Mouse (Mus musculus): Measurements from ENCODE around the gene Cbx7.
"Not testable (repeated sequence)": the region's sequence is repeated elsewhere in the genome, so short reads cannot be mapped to it uniquely, and the experiment has no call there.

Cbx7 gene

DNA sequence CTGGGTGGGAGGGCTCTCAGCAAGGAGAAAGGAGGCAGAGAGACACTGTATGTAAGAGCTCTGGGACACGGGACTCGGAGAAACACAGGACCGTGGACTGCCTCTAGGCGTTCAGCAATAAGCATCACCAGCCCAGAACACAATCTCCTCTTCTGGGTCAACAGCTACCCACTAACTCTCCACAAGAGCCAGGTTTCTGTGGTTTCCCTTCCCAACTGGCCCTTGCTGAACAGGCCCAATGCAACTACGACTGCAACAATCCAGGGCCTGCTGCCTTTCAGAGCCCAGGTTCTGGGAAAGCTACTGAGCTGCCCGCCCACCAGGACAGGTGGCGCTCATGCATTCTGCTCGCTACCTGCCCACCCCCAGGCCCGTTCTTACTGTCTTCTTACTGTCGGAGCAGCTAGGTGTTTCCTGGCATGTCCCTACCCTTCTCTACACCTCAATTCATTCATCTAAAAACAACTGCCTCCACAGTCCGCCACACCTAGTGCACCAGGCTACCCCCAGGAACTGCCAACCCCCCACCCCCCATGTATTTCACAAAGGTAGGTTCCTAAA is 44.0 kb downstream of the Cbx7 start:
- DNase-seq (ENCODE audit: low spot score) = no peak

DNA sequence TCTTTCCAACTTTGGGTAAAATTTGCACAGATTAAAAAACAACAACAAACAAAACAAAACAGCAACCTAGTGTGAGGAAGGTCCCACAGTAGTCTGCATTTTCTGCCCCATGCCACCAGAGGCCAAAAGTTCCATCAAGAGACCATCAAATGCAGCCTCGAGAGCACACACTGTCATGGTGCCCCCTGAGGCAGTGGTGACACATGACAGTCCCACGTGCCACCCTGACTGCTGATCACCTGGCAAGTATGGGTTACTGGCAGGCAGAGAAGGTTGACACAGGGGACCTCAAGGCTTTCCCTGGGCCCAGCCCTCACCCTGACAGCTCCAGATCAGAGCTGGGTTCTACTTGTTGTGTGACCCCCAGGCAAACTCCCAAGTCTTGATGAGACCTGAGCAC is 51.1 kb downstream of the Cbx7 start:
- no peak for DNase-seq (ENCODE audit: low spot score)

DNA sequence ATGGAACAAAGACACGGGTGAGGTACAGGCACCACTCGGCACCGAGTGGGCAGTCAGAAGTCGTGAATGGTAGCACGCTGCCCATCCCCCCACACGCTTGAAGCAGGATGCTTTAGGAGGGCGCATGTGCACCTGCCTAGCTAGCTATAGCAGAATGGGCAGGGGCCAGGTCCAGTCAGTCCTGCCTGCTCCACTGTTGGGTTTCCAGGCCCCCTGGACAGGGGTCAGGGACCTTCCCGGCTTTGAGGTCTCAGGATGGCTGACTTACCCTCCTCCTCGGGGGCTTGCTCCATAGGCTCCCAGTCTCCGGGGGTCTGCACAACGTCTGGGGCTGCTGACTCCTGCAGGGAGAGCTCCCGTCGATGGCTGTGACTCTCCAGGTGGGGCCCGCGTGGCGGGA is 52.4 kb downstream of the Cbx7 start:
- DNase-seq (ENCODE audit: low spot score) = no peak

DNA sequence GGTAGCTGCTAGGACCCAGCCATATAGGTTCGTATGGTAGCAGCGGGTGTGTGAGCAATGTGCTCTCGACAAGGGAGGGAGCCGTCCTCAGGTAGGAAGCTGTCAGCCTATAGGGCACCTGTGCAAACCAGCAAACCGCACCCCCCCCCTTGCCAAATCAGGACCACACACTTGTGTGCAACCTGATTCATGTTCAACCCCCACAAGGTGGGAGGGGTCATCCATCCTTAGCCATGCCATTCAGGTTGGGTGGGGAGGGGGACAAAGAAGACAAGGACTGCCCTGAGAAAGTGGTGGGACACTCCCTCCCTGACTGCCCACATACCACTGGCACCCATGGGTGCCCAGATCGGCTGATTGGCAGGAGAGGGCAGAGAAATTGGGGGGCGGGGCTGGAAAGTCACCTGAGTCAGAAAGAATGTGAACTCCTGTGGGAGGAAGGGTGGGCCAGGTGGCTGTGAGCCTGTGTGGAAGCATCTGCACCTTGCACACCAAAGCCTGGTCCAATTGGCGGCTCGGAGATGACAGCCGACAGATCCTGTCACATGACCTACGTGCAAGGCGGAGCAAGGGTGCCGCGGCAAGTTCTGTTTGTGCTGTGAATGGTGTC is 53.7 kb downstream of the Cbx7 start:
- no peak for DNase-seq (ENCODE audit: low spot score)

DNA sequence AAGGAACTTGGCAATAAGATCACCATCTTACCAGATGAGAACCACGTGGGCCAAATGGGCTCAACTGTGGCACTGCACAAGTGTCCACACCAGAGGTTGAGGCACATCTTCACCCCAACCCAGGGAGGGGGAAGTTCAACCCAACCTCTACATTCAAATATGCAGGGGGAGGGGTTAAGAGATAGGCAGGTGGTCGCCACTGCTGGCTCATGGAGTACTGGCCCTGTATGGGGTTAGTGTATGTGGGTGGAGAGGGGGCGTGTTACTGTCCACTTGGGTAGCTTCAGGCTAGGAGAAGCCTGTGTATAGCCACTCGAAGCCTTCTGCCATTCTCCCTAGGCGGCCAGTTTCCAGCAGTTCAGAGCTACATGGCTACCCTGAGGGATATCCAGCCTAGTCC is 54.8 kb downstream of the Cbx7 start:
- DNase-seq (ENCODE audit: low spot score) = no peak

DNA sequence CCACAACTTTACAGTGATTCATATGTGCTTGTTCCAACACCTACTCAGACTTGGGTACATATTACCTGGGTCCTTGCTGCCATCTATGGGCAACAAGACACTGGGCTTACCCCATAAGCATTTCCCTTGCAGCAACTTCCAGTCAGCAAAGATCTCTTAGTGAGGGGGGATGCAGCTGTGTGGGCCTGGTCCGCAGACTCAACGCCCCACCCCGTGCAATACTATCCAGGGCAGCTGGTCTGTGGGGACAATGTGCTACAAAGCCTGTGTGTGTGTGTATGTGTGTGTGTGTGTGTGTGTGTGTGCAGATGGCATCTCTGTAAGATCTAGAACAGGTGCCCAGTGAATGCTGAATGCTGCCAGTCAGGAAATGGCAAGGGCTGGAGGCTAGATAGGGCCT is 56.6 kb downstream of the Cbx7 start:
- DNase-seq (ENCODE audit: low spot score) = no peak

DNA sequence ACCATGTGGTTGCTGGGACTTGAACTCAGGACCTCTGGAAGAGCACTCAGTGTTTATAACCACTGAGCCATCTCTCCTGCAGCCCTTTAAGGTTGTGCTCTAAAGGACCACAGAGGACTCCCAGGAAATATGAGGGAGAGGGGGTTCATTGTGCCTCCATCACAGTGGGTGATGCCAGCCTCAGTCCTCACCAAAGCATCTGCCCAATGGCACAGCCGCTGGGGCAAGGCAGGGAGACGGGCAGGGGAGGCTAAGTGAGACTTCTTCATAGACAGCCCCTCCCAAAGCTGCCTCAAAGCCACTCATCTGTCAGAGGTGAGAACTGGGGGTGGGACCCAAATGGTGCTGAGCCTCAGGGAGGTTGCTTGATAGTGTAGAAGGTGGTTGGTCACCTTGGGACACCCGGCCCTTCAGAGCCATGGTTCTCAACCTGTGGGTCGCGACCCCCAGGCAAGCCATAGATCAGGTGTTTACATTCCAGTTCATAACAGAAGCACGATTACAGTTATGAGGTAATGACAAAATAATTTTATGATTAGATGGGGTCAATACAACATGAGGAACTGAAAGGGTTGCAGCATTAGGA is 57.1 kb downstream of the Cbx7 start:
- no peak for DNase-seq (ENCODE audit: low spot score)

DNA sequence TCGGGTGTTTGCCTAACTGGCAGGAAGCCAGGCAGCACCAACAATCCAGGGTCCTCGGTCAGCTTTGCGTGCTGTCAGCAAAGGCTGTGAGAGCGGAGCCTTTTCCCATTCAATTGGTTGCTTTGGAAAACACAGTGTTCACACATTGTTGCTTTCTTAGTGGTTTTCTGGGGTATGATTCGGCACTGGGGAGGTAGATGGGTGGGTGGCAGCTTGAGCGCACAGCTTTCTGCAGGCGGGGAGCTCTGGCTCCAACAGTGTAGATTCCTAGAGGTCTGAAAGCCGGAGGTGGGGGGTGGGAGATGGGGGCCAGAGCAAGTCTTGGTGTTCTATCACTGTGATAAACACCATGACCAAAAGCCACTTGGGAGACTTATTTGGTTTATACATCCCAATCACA is 59.6 kb downstream of the Cbx7 start:
- DNase-seq (ENCODE audit: low spot score) = no peak

DNA sequence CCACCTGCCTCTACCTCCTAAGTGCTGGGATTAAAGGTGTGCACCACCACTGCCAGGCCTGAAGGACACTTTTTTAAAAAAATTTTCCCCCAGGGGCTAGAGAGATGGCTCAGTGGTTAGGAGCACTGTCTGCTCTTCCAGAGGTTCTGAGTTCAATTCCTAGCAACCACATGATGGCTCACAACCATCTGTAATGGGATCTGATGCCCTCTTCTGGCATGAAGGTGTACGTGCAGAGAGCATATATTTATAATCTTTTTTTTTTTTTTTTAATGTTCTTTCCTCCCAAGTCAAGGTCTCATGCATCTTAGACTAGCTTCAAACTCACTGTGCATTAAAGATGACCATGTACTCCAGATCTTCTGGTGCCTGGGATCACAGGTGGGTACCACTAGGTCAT is 60.1 kb downstream of the Cbx7 start:
- DNase-seq (ENCODE audit: low spot score) = not testable (repeated sequence)

DNA sequence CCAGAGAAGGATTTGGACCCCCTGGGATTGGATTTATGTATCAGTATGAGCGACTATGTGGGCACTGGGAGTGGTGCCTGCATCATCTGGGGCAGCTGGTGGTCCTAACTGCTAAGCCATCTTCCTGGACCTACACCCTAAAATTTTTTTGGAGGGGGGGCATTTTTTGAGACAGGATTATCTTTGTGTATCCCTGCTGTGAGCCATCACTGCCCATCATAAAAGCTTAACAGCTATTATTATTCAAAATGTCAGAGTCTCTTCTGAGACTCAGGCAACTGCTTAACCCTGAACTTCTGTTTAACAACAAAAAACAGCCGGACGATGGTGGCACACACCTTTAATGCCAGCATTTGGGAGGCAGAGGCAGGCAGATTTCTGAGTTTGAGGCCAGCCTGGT is 61.9 kb downstream of the Cbx7 start:
- not testable (repeated sequence) for DNase-seq (ENCODE audit: low spot score)

DNA sequence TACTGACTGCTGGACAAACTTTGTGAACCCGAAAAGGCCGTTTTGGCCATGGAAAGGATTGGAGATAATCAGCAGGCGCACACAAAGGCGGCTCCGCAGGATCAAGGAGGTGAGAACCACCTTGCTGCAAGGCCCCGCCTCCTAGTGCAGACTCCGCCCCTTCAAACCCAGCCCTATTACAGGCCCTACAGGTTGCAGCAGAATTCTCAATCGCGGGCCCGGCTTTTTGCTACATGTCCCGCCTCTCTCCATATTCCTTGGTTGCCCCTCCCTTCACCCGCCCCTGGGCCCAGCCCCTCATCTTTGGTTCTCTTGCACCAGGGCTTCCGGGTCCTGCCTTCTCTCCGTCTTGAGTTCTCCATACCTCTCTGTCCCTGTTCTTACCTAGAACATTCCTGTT is 64.1 kb downstream of the Cbx7 start:
- DNase-seq (ENCODE audit: low spot score) = no peak

DNA sequence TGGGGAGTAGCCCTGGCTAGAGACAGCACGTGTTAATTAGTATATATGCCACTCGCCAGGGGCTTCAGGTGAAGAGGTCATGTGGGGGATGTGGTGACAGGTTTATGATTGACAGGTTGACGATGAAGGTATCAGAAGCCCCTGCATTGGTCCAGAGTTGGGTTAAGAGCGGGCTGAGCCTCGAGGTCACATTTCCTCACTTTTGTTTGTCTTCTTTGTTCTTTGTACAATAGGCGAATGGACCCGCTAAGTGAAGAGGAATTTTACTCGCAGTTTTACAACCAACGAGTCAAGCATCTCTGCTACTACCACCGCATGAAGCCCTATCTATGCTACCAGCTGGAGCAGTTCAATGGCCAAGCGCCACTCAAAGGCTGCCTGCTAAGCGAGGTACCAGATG is 65.7 kb downstream of the Cbx7 start:
- no peak for DNase-seq (ENCODE audit: low spot score)

DNA sequence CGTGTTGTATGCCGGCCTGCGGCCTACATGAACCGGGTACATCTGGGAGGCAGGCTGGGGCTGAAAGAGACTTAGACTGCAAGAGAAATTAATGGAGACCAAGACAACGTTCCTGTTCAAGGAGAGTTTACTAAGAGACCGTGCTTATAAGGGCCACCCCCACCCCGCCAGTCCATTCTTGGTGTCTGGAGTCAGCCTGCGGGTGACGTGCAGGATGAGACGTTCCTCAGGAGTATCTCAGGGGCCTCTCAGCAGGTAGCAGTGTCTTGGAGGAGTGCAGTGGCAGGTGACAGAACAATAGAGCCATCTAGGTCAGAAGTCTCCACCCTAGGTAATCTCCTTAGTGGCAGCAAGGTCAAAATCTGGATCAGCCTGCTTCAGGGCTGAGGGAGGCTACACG is 66.2 kb downstream of the Cbx7 start:
- DNase-seq (ENCODE audit: low spot score) = not testable (repeated sequence)

DNA sequence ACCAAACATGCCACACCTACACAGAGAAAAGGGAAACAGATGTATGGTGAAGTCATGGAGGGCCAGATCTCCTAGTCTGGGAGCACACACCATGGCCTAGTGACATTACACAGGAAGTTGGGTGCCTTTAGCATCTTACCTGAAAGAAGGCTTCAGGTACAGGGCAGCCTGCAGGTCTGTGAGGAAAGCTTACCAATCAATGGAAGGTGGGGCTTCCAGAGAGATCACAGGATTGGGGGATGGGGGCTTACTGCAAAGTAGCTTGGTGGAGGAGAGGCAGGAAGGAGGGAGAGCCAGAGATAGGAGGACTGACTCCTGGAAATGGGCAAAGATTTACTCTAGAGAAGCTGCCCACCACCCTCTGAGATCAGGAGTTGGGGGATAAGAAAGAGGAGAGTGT is 67.0 kb downstream of the Cbx7 start:
- no peak for DNase-seq (ENCODE audit: low spot score)

DNA sequence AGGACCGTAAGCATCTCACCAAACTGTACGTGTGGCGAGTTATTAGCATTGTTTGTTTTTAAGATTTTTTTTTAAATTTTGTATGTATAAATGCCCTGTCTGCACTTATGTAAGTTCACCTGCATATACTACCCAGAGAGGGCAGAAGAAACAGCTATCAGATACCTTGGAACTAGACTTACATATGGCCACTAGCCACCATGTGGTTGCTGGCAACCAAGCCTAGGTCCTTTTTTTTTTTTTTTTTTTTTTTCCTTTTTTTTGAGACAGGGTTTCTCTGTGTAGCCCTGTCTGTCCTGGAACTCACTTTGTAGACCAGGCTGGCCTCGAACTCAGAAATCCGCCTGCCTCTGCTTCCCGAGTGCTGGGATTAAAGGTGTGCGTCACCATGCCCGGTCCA is 67.8 kb downstream of the Cbx7 start:
- not testable (repeated sequence) for DNase-seq (ENCODE audit: low spot score)

DNA sequence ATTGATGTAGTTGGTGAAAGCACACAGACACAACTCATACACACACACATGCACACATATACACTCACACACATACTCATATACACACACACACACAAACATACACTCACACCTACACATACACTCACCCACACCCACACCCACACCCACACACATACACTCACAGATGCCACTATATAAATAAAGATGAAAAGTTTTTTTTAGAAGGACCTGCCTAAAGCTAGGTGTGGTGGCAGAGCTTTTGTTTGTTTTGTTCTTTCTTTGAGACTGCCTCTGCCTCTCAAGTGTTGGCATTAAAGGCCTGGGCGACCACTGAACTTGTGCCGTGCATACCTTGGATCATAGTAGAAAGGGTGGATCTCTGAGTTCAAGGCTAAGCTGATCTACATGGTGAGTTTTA is 69.5 kb downstream of the Cbx7 start:
- DNase-seq (ENCODE audit: low spot score) = no peak

DNA sequence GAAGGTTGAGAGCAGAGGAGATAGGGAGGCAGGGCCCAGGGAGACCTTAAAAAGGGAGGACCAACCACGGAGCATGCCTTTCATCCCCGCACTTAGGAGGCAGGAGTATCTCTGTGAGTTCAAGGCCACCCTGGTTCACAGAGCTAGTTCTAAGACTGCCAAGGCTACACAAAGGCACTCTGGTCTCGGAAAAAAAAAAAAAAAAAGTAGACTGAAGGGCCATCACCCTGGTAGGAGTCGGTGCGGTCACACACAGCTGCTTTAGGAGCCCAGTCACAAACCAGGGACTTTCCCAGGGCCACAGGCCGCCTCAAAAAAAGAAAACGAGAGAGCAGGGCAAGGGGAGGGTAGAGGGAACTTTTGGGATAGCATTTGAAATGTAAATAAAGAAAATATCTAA is 70.2 kb downstream of the Cbx7 start:
- no peak for DNase-seq (ENCODE audit: low spot score)

DNA sequence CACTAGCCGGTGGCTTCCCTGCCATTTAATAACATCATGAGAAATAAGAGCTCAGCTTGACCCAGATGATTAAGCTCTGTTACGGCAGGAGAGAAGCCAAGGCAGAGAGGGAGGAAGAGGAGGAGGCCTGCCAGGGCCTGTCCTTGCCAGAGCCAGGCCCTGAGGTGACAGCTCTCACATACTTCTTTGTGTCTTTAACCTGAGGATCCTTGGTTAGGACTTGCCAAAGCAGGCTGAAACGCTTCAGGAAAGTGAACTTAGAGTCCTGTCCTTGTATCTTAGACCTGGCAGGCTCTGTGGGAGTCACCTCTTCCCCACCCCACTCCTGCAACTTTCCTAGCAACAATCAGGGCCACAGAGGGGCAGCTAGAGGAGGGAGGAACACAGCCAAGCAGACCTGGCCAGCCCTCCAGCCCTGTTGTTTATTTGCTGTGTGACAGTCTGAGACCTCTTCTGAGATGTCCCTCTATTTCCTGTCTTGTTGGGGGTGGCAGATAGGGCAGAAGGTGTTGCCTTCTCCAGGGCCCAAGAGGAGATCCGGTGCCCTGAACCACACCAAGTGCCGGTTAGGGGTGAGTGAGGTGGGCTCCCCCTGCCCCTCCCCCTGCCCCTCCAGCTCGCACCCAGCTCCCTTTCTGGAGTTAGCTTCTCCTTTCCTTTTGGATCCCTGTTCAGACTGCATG is 71.0 kb downstream of the Cbx7 start:
- no peak for DNase-seq (ENCODE audit: low spot score)

DNA sequence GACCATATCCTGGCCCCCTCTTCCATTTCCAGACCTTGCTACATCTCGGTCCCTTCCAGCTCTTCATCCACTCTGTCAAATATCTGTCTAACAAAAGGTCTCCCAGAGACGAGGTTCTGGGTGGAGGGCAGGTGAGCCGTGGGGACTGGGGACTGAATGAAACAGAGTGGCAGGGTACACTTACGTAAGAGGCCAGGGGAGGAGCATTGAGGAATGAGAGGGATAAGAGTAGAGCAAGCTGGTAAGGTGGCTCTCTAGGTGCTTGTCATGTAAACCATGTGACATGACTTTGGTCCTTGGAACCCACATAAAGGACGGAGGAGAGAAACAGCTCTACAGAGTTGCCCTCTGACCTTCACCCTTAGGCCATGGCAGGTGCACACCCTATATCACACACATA is 71.9 kb downstream of the Cbx7 start:
- DNase-seq (ENCODE audit: low spot score) = no peak

DNA sequence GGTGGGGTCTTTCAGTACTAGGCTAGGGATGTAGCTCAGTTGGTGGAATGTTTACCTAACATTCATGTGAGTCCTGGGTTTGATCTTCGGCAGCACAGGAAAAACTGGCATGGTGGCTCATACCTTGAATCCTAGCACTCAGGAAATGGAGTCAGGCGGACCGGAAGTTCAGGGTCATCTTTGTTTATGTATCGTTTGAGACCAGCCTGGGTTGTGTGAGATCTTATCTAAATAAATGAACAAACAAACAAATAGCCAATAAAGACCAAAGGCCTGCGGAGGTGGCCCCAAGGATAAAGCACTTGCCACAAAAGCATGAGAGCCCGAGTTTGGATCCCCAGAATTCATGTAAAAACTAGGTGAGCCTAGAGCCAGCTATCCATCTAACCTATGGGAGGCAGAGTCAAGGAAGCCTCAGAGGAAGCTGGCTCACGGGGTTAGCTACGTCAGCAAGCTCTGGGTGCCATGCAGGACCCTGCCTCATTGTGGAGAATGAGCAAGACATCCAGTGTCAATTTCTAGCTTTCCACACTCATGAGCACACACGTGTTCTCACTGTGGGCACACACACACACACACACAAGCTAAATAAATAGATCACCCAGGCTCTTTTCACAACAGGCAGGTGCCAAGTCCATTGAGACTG is 74.7 kb downstream of the Cbx7 start:
- no peak for DNase-seq (ENCODE audit: low spot score)

DNA sequence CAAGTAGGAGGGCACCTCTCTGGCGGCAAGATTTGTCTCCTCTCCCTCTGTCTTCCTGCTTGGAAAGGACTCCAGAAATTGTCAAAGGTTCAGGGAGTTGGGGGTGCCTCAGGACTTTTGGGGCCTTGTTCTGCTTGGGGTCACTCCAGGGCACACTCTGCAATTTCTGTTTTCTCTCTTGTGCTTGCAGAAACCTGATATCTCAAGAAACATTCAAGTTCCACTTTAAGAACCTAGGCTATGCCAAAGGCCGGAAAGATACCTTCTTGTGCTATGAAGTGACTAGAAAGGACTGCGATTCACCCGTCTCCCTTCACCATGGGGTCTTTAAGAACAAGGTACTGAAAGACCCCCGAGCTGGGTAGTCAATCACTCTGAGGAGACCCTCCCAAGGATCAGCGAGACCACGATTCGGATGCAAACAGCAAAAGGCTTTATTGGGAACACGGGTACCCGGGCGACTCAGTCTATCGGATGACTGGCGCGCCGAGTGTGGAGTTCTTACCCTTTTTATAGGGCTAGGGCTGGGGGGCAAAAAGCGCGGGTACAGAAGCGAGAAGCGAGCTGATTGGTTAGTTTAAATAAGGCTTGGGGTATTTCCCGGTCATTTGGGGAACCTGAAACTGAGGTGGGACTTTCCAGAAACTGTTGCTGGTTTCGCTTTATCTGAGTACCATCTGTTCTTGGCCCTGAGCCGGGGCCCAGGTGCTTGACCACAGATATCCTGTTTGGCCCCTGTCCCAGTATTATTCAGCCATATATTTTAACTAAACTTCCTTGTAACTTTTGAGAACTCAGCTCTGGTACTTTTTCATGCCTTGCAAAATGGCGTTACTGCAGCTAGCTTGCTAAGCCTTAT is 75.5 kb downstream of the Cbx7 start:
- DNase-seq (ENCODE audit: low spot score) = not testable (repeated sequence)

DNA sequence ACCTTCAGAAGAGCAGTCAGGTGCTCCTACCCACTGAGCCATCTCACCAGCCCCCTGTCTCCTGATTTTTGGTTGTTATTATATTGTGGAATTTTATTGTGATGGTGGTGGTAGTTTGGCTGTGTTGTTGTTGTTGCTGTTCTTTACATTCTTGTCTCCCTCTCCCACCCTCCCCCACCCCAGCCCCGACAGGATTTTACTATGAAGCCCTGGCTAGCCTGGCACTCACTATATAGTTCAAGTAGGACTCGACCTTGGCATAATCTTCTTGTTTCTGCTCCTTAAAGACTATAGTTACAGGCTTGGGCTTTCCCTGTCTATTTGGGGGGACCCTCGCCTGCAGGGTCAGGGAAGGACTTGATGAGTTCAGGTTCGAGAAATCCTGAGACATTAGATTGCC is 76.6 kb downstream of the Cbx7 start:
- DNase-seq (ENCODE audit: low spot score) = no peak
